Mouse (Mus musculus) stomach, embryonic 15.5 days (tissue): ENCODE measurements around the gene Fhit. TPM values are rescaled to one million over a fixed set of nuclear protein-coding genes. Genes with fewer than 3 reads are reported as not detected.

Experiments
- ATAC-seq: fragments of 200-750 bp; cut with Nextera tagmentation; 2 replicates; pipeline ENCODE4 v1.8.0; 2017; ENCODE audit warnings: low read depth, moderate number of reproducible peaks, moderate TSS enrichment; ENCODE audit not compliant: insufficient read depth, low FRiP score
- H3K27ac ChIP-seq: fragments of 300-500 bp; sonication (generic); 2 replicates; pipeline ENCODE4 v1.5.1; 2015; ENCODE audit warnings: mild to moderate bottlenecking, inconsistent platforms
- H3K27me3 ChIP-seq: fragments of 300-500 bp; sonication (generic); replicated peaks from 2 replicates; pipeline ENCODE4 v1.6.1; 2015; ENCODE audit warnings: inconsistent platforms
- H3K36me3 ChIP-seq: fragments of 300-500 bp; sonication (generic); 2 replicates; pipeline ENCODE4 v1.6.1; 2015; ENCODE audit warnings: inconsistent platforms
- H3K4me1 ChIP-seq: fragments of 300-500 bp; sonication (generic); 2 replicates; pipeline ENCODE4 v1.6.1; 2015; ENCODE audit warnings: inconsistent platforms
- H3K4me2 ChIP-seq: fragments of 300-500 bp; sonication (generic); 2 replicates; pipeline ENCODE4 v1.6.1; 2015; ENCODE audit warnings: mild to moderate bottlenecking, inconsistent platforms
- H3K4me3 ChIP-seq: fragments of 300-500 bp; sonication (generic); replicated peaks from 2 replicates; pipeline ENCODE4 v1.5.1; 2015; ENCODE audit warnings: inconsistent platforms
- H3K9ac ChIP-seq: fragments of 300-500 bp; sonication (generic); 2 replicates; pipeline ENCODE4 v1.6.1; 2015; ENCODE audit warnings: inconsistent platforms
- H3K9me3 ChIP-seq: fragments of 300-500 bp; sonication (generic); 2 replicates; pipeline ENCODE4 v1.6.1; 2016; ENCODE audit warnings: inconsistent platforms
- WGBS: fragments of 180-500 bp; shearing (Covaris S2); methylation state at CpG from one replicate; pipeline ENCODE4 v1.1.7; 2015; 5-methylcytosine and 5-hydroxymethylcytosine counted together
- polyA plus RNA-seq: library from polyadenylated mRNA; unstranded; fragments of >200 nt; fragmentation: Nextera tagmentation; extraction: Ambion mirVana; gene quantifications from 2 replicates; pipeline ENCODE4 v1.2.1, GENCODE M21; 2015

The Fhit gene
- polyA plus RNA-seq, 1 experiment from 2014 or later, result 7.3 TPM

DNA sequence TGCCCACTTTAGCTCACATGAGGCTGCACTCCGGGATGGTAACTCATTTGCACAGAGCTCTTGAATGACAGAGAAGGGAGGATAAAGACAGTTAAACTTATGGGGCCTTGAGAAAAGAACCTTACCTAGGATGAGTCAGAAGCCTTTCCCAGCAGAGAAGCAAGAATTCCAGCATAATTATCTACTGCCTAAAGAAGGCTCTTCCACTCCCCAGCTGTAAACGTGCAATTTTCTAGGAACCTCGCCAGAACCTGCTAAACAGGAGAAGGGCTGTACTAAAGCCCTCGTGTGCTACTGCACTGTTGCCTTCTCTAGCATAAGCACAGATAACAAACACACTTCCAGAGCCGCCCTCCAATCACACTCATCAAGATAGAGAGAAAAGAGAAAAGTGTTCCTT lies 709.6 kb downstream of the Fhit start:
- no peak for ATAC-seq
- Histone ChIP-seq H3K36me3 (no peaks in the 10 kb centered on the region), H3K4me2 (no peak overlapping the region)

DNA sequence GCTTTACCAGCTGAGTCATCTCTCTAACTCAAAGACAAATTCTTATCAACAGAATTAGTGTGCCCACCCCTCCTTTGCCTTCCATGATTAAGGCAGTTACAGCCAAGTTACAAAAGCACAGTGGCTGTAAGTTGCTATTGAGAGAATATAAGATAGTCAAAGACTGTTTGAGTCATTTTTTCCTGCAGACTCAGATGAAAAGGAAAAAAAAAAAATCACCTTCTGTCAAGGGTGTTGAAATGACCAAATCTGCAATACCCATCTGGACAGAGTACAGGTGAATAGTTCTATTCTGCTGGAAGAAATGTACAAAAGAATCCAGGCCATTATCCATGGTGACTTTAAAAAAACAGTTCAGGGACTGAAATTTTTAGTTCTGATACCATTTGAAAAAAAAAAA lies 716.5 kb downstream of the Fhit start:
- H3K36me3 ChIP-seq, result no peaks in the 10 kb centered on the region
- no peak overlapping the region for H3K4me2 ChIP-seq
- no peak for ATAC-seq
- H3K27me3 ChIP-seq, result no peaks in the 10 kb centered on the region
- no peak overlapping the region for H3K4me3 ChIP-seq
- no peaks in the 10 kb centered on the region for H3K4me1 ChIP-seq
- no peaks in the 10 kb centered on the region for H3K9me3 ChIP-seq
- no peak overlapping the region for H3K27ac ChIP-seq
- H3K9ac ChIP-seq, result no peak overlapping the region

More for the DNA sequence above, 709.6 kb downstream of the Fhit start:
- no peak overlapping the region for H3K27ac ChIP-seq
- 46% methylated on average over 5 of the region's 5 CpGs for WGBS
- H3K9ac ChIP-seq, result no peak overlapping the region
- H3K9me3 ChIP-seq, result no peaks in the 10 kb centered on the region
- no peaks in the 10 kb centered on the region for H3K4me1 ChIP-seq
- no peaks in the 10 kb centered on the region for H3K27me3 ChIP-seq
- no peak overlapping the region for H3K4me3 ChIP-seq

DNA sequence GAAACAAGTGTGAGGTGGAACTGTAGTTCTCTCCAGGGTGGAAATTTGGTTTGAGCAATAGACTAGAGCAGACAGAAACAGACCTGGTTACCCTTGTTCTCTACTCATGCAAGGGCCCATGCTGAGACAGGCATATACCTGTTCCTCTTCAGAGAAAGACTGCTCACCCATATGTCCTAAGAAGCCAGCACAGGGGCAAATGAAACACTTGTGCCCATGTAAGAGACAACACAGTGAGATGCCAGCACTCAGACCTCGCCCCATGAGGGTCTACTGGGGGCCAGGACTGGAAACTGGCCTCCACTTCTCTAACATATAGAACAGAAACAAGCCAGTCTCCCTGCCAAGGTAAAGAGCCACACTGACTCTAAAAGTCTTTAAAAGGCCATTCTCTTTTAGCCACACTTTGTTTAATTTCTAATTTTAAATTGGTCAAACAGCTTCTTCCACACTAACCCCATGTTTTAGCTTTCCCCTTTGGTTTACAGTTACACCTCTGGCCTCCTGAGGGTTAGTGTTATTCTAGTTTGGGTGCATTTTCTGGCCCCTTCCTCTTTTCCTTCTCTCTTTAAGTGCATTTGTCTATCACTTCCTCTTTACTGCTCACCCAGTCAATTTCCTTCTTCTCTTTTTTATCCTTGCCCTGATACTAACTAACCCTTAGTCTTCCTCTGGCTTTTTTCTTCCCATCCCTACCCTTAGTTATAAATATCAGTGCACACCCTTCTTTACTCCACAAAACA lies 722.7 kb downstream of the Fhit start:
- Histone ChIP-seq H3K9ac (no peak overlapping the region), H3K4me2 (no peak overlapping the region), H3K4me3 (no peak overlapping the region), H3K4me1 (no peaks in the 10 kb centered on the region), H3K36me3 (no peaks in the 10 kb centered on the region), H3K9me3 (no peaks in the 10 kb centered on the region), H3K27me3 (no peaks in the 10 kb centered on the region), H3K27ac (no peak overlapping the region)
- WGBS, result 64% methylated on average over 1 of the region's 1 CpGs
- no peak for ATAC-seq

DNA sequence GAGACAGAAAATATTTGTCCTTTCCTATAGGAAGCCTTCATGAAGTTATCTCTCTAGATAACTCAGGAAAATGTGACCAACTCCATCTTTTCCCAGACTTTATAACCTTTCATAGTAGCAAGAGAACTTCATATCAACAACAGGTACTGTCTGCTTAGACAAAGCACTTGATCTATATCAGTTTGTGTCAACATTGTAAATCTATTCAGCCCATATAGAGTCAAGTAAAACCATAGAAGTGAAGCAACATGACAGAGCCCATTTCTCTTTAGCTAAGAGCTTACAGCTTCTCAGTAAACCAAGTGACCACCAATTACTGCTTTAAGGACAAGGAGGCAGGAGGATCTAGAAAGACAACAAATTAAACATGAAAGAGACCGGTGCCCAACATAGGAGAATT lies 725.6 kb downstream of the Fhit start:
- no peaks in the 10 kb centered on the region for H3K4me1 ChIP-seq
- no peak for ATAC-seq
- H3K4me3 ChIP-seq, result no peak overlapping the region
- no peak overlapping the region for H3K4me2 ChIP-seq
- no peaks in the 10 kb centered on the region for H3K36me3 ChIP-seq
- H3K27ac ChIP-seq, result no peak overlapping the region
- no peaks in the 10 kb centered on the region for H3K9me3 ChIP-seq
- no peaks in the 10 kb centered on the region for H3K27me3 ChIP-seq
- 76% methylated on average over 1 of the region's 1 CpGs for WGBS
- H3K9ac ChIP-seq, result no peak overlapping the region

DNA sequence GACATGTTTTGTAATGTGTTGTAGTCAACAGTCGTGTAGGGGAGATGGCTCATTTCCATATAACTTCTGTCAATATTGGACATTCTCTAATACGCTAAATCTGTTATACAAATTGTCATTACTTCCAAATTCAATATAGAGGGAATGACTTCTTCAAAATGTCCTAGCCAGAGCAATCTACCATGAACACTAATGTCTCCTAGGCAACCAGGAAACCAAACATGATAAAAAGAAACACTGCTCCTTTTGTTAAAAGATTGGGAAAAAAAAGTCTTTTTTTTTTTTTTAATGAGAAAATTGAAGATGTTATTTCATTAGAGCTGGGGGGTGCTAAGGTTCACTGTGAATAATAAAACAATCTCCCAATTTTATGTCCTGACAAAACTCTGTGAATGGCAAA lies 729.3 kb downstream of the Fhit start:
- no peaks in the 10 kb centered on the region for H3K36me3 ChIP-seq
- ATAC-seq, result no peak
- no peaks in the 10 kb centered on the region for H3K27me3 ChIP-seq
- no peak overlapping the region for H3K4me2 ChIP-seq
- H3K27ac ChIP-seq, result no peak overlapping the region
- no peaks in the 10 kb centered on the region for H3K4me1 ChIP-seq
- WGBS, result 74% methylated on average over 2 of the region's 2 CpGs
- H3K9ac ChIP-seq, result no peak overlapping the region
- no peaks in the 10 kb centered on the region for H3K9me3 ChIP-seq
- H3K4me3 ChIP-seq, result no peak overlapping the region

DNA sequence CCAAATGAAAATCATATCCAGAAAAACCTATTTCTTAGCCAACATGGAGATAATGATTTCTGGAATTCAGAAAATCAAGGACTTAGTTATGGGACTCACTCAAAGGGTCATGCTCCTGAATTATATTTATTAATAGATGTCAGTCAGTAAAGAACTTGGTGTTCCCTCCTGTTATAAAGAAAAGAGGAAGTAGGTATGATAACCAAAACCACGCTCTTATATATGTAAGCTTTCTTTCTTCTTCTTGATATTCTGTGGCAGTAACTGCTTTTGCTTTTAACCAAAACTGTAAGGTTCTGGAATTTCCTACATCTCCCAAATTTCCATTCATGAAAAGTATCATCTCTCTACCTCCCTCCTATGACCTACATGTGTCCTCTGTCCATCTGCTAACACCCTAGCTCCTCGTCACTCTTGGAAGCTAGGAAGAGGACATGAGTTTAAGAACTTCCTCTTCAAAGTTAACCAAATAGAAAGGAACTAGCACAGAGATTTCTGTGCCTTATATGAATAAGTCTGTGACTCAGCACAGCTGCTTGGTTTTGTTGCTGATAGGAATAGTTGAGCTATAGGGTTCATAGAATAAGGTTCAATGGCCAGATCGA lies 731.3 kb downstream of the Fhit start:
- Histone ChIP-seq H3K27me3 (no peaks in the 10 kb centered on the region), H3K9me3 (no peaks in the 10 kb centered on the region), H3K4me3 (no peak overlapping the region), H3K9ac (no peak overlapping the region), H3K4me1 (no peaks in the 10 kb centered on the region), H3K27ac (no peak overlapping the region), H3K36me3 (no peaks in the 10 kb centered on the region), H3K4me2 (no peak overlapping the region)
- WGBS, result 89% methylated on average over 3 of the region's 3 CpGs
- no peak for ATAC-seq

DNA sequence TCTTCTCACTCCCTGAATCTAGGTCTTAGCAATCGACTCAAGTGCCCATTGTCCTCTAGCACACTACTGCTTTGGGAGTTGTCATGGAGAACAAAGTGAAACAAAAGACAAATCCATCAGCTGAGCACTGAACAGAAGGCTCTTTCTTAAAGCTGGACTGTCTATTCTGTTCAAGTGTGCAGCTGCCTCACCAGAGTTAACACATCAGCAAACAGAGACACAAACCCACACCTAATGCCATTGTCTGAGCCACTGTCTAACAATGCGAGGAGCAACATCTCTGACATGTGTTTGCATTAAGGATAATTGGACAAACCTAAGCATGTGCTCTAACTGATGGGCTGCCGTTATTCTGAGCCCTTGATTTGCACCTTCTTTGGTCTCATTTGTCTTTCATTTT lies 738.3 kb downstream of the Fhit start:
- Histone ChIP-seq H3K4me3 (no peak overlapping the region), H3K36me3 (no peaks in the 10 kb centered on the region), H3K27ac (no peak overlapping the region), H3K9me3 (no peaks in the 10 kb centered on the region), H3K27me3 (no peaks in the 10 kb centered on the region), H3K4me1 (no peaks in the 10 kb centered on the region), H3K9ac (no peak overlapping the region), H3K4me2 (no peak overlapping the region)
- no peak for ATAC-seq
- WGBS, result 71% methylated on average over 3 of the region's 3 CpGs

DNA sequence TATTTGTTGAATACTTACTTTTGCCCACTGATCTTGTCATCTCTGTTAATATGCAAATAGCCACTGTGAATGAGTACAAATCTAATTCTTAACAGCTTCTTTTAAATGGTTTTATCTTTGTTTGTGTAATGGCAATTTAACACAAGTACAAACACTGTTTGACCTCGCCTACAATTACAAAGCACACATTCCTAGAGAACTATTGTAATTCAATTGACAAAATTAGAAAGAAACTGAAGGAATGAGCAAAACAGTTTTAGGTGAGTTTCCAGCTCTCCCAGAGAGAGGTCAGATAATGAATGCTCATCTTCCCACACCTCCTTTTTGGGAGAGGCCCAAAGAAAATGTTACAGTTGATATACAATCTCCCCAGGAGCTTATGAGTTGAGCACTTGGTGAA lies 739.6 kb downstream of the Fhit start:
- Histone ChIP-seq H3K4me3 (no peak overlapping the region), H3K9me3 (no peaks in the 10 kb centered on the region), H3K4me2 (no peak overlapping the region), H3K36me3 (no peaks in the 10 kb centered on the region), H3K4me1 (no peaks in the 10 kb centered on the region), H3K9ac (no peak overlapping the region), H3K27ac (no peak overlapping the region), H3K27me3 (no peaks in the 10 kb centered on the region)
- no peak for ATAC-seq
- WGBS, result 44% methylated on average over 1 of the region's 1 CpGs

DNA sequence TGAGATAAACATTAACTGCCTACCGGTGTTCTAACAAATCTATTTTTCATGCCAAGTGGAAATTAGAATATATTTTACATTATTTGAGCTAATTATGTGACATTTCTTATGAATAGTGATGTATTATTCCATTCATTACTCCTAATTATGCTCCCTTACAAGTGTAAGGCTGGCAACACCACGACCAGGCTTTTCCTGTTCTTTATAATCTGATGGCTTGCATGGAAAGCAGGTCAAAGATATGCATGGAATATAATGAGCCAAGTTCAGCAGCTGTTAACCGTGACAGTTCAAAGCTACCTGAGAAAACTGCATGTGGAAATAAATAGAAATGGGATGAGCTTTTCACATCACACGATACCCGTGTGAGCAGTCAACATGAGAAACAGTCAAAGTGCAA lies 746.8 kb downstream of the Fhit start:
- H3K36me3 ChIP-seq, result no peaks in the 10 kb centered on the region
- H3K27me3 ChIP-seq, result no peaks in the 10 kb centered on the region
- no peak overlapping the region for H3K9ac ChIP-seq
- no peaks in the 10 kb centered on the region for H3K9me3 ChIP-seq
- H3K4me2 ChIP-seq, result no peak overlapping the region
- H3K4me3 ChIP-seq, result no peak overlapping the region
- no peak overlapping the region for H3K27ac ChIP-seq
- WGBS, result 83% methylated on average over 5 of the region's 5 CpGs
- no peaks in the 10 kb centered on the region for H3K4me1 ChIP-seq
- ATAC-seq, result no peak

DNA sequence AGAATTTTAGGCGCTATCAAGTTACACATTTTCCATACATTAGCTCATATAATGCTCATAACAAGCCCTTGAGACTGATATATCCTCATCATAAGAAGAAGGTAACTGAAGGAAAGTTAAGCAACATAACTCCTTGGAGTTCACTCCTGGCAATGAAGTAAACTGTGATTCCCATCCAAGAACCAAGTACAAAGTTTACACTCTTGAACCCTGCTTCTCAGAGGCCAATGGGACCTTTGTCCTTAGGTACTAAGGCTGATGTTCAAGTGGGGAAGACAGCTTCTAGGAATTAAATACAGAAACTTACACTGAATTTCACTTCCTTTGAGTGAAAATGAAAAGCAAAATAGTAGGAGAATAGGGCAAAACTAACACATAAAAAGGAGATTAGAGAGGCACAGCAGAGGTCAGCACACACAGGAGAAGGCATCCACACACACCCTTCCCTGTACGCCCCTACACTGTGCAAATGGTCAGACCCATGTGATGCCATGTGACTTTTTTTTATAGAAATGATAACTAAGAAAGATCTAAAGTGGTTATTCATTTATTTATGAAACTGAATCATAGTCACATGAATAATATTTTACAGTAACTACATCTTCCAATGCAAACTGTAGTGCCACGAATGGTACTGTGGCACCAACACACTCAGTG lies 752.4 kb downstream of the Fhit start:
- no peaks in the 10 kb centered on the region for H3K4me1 ChIP-seq
- no peaks in the 10 kb centered on the region for H3K27me3 ChIP-seq
- H3K4me3 ChIP-seq, result no peak overlapping the region
- H3K9ac ChIP-seq, result no peak overlapping the region
- no peak overlapping the region for H3K4me2 ChIP-seq
- H3K36me3 ChIP-seq, result no peaks in the 10 kb centered on the region
- no peak for ATAC-seq
- no peaks in the 10 kb centered on the region for H3K9me3 ChIP-seq
- 84% methylated on average over 3 of the region's 3 CpGs for WGBS
- no peak overlapping the region for H3K27ac ChIP-seq

DNA sequence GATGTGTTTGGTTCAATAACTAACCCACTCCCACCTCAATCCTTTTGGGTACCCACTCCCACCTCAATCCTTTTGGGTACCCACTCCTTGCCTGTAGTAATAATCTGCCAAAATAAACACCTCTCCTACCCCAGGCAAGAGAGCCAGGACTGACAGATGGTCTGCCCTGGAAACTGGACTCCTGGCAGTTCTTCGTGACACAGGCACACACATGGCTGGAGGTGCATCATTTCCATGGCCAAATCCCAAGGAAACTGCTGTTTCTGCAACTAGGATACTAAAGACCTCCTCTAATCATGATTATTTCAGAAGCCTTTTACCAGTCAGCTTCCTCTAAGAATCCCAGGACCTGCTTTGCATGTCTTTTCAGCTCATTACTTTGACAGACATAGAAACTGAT lies 756.5 kb downstream of the Fhit start:
- Histone ChIP-seq H3K4me3 (no peak overlapping the region), H3K27ac (no peak overlapping the region)
- ATAC-seq, result no peak

DNA sequence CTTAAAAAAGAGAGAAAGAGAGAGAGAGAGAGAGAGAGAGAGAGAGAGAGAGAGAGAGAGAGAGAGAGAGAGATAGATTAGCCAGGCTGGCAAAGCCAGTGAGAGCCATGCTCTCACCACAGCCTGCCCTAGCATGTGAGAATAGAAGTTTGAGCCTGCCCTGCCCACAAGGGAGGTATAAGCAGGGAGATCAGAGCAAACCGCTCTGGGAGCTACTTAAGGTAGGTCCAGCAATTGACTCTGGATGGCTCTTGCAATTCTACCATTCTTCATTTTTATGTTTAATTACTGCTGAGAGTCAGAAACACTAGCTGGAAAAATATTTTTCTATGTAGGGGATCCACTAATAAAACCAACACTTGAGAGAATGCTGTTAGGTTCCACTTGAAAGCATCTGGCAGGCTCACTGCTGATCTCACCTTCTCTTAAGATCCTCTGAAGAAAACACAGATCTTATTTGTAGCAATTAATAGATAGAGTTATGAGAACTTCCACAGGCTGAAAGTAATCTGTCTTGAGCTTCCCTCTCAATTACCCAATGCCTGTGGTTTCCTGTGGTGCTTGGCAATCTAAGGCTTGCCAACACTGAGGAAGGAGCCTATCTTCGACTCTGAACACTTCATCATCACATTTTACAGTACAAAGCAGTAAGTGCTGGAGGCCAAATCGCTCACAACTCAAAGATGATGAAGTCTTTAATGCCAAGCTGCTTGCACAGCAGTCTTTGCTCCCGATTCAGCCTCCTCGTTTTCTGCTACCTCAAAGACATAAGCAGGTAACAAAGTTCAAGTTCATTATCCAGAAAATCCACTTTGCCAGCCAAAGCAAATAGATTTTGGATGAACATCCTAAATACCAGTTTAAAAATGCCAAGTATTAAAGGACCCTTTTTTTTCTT lies 793.8 kb downstream of the Fhit start:
- WGBS, result 72% methylated on average over 5 of the region's 5 CpGs
- H3K4me2 ChIP-seq, result no peak overlapping the region
- H3K4me3 ChIP-seq, result no peak overlapping the region
- no peaks in the 10 kb centered on the region for H3K9me3 ChIP-seq
- H3K36me3 ChIP-seq, result no peaks in the 10 kb centered on the region
- no peaks in the 10 kb centered on the region for H3K4me1 ChIP-seq
- no peak overlapping the region for H3K9ac ChIP-seq
- no peaks in the 10 kb centered on the region for H3K27me3 ChIP-seq
- no peak overlapping the region for H3K27ac ChIP-seq
- no peak for ATAC-seq

More for the DNA sequence above, 756.5 kb downstream of the Fhit start:
- H3K9ac ChIP-seq, result no peak overlapping the region
- 70% methylated on average over 1 of the region's 1 CpGs for WGBS
- no peak overlapping the region for H3K4me2 ChIP-seq
- no peaks in the 10 kb centered on the region for H3K36me3 ChIP-seq
- no peaks in the 10 kb centered on the region for H3K27me3 ChIP-seq
- no peaks in the 10 kb centered on the region for H3K9me3 ChIP-seq
- no peaks in the 10 kb centered on the region for H3K4me1 ChIP-seq
